Mouse (Mus musculus) MEL-GATA-1-ER (cell line): ENCODE results near the gene Sall4.
"Not testable (repeated sequence)": the region's sequence is repeated elsewhere in the genome, so short reads cannot be mapped to it uniquely, and the experiment has no call there.

Source experiments
- DNase-seq: peaks from one replicate; pipeline ENCODE4 v3.0.0-alpha.2; 2012; ENCODE audit warnings: low read depth; ENCODE audit errors: extremely low read depth

Sall4 gene

DNA sequence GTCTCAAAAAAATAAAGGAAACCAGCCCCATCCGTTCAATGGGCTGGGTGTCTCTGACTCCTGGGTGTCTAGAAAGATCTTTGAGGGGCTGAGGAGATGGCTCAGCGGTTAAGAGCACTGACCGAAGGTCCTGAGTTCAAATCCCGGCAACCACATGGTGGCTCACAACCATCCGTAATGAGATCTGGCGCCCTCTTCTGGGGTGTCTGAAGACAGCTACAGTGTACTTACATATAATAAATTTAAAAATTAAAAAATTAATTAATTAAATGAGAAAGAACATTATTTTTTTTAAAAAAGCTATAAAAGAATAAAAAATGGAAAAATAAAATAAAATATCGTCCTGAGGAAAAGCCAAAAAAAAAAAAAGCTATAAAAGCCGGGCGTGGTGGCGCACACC is 23.3 kb downstream of the Sall4 start:
- DNase-seq, result not testable (repeated sequence)

DNA sequence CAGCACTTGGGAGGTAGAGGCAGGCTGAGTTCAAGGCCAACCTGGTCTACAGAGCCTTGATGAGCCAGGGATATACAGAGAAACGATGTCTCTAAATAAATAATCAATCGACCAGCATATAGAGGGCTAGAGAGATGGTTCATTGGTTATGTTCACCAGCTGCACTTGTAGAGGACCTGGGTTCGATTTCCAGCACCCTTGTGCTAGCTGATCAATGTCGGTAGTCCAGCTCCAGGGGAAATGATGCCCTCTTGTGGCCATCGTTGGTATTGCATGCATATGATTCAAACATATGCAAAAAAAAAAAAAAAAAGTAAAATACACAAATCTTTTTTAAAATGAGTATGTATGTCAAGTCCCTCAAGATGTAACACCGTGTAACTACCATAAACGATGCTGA is 25.1 kb downstream of the Sall4 start:
- DNase-seq, result no peak

DNA sequence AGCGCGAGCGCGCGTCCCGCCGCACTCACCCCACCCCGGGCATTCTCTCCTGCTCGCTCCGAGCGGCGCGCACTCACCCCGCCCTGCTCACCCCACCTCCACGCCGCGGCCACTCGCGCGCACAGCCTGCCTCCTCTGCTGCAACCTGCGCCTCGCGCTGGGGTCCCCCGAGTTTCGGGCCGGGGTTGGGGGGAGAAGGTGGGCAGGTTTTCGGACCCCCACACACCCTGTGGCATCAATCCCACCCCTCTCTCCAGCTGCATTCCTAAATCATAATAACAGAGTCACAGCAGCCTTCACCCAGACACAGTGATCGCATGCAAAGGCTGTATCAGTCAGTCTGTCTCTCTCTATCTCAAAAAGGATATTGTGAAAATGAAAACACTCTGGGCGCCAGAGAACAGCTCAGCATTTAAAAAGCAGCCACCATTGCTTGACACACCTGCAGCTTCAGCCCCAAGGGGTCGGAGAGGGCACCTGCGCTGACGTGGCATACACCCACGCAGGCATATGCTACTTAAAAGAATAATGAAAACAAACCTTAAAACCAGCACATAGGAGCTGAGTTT is 25.6 kb downstream of the Sall4 start, which contains the start of gene Atp9a:
Gene Atp9a (minus strand): TSS at position 351 of the 569 bp plus-strand sequence.
- DNase-seq, result no peak

DNA sequence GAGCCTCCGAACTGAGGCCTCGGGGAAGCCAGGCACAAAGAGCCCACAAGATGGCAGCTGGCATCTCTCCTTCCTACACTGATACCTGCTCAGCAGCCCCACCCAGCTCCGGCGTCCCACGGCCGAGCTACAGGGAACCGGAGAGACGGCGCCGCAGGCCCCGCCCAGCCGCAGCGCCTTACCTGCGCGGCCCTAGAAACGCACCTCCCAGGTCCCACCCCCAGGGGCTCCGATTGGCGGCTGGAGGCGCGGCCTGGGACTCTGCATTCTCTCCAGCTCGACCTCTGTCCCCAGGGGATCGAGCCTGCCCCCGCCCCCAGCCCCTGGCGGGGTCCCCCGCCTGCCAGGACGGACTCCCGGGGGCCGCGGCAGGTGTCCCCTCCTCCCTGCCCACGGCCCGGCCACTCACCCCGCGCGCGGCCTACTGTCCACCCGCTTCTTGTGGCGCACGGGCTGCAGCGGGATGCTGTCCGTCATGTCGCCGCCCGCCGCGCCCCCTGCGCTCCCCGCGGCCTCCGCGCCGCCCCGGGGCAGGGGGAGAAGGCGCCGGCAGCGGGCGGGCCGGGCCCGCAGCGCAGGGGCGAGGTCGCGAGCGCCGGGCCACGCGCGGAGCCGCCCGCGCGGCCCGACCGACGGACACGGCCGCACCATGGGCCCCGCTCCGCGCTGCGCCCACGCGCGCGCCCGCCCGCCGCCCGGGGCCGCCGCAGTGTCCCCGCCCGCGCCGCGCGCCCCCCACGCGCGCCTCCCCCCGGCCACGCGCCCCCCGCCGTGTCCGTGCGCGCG is 26.3 kb downstream of the Sall4 start:
- no peak for DNase-seq

DNA sequence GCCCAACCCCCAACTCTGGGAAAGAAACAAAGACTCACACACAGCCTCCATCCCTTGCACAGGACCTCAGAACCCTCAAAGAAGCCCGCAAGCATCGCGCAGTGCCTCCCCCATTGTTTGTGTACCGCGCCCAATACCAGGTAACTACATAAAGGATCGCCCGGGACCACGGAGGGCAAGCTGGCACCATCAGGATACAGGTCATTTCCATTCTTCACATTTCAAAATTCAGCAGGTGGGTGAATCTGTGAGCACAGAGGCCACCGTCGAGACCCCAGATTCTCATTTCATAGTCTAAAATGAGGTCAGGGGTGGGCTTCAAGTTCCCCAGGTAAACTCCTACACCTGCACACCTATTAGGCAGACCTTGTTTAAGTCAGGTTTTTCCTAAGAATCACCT is 27.2 kb downstream of the Sall4 start:
- no peak for DNase-seq

DNA sequence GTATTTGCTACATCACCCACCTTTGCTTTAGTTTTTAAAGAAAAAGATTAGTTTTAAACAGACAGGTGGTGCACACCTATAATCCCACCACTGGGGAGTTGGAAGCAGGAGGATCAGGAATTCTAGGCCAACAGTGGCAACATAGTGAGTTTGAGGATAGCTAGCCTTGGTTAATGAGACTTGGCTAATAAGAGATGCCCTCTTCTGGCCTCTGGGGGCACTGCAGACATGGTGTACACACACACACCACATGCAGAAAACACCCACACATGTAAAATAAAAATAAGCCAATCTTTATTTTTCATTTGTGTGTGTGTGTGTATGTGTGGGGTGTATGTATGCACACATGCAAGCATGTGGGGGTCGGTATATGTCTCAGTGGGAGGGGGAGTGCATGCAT is 28.9 kb downstream of the Sall4 start:
- DNase-seq, result no peak

DNA sequence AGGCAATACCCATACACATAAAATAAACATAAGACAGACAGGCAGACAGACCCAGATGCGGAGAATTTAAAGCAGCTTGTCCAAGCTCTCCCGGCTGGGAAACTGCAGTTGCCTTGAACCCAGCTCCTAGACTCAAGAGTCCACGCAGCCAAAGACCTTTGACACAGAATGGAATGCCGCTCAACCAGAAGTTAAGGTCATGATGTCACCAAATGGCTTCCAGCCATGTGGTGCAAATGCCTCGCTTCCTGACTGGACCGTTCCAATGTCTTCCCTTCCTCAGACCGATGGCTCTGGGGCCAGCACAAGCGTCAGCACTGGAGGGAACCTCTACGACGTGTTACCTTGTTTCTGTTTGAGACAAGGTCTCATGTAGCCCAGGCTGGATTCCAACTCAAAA is 29.9 kb downstream of the Sall4 start:
- no peak for DNase-seq

DNA sequence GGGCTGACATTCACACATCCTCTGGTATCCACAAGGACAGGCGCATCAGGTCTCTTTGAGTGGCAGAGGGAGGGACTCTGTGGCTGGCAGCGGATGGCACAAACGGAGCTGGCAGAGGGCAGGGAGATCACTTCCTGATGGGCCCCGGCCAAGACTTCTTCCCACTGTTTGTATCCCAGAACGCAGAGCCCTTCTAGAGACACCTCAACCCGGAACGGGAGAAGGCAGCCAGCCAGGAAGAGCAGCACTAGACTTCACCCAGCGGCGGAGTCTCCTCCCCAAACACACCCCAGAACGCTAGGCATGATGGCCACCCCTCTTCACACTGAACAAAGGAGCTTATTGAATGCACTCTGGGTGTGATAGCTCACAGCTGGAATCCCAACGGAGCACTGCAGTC is 33.7 kb downstream of the Sall4 start:
- no peak for DNase-seq

DNA sequence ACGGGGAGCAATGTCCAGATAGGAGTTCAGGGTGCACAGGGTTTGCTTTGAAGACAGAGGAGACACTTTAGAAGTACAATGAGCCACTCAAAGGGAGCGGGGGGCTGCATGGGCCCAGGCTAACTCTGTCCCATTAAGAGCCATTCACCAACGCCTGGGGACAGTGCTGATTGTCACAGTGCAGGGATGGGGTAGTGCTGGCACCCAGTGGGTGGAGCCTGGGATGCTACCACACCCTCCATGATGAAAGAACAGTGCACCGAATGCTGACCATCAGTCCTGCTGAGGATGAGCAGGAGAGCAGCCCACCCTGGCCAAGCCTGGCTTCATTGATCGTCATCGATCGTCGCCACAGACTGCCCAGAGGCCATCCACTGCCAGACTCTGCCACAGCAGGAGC is 36.5 kb downstream of the Sall4 start:
- no peak for DNase-seq

DNA sequence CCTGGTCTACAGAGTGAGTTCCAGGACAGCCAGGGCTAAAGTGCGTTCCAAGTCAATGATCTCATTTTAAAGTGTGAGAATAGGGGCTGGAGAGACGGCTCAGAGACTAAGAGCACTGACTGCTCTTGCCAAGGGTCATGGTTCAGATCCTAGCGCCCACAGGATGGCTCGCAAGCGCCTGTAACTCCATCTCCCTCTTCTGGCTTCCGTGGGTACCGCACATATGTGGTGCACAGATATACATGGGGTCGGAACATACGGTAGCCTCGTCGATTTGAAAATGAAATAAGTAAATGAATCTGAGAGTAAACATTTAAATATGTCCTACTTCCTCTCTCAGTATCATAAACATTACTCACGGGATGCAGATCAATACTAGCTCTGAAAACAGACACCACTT is 38.0 kb downstream of the Sall4 start:
- DNase-seq, result no peak

DNA sequence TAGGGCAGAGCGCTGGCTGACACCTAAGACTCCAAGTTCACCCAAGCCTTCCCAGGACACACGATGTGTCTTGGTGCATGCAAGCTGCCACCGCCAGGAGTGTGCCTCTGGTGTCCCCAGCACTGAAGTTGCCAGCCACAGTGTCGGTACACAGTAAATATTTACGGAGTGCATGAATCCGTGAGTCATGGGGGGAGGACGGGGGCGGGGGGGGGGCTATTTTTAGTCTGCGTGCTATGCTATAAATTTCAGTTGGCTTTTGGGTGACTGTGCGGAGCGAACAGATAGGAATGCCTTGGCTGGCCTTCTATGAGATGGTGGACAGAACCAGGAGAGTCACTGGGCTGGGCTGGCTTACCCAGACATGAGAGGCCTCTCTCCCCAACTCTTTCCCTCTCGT is 39.7 kb downstream of the Sall4 start:
- DNase-seq, result no peak

DNA sequence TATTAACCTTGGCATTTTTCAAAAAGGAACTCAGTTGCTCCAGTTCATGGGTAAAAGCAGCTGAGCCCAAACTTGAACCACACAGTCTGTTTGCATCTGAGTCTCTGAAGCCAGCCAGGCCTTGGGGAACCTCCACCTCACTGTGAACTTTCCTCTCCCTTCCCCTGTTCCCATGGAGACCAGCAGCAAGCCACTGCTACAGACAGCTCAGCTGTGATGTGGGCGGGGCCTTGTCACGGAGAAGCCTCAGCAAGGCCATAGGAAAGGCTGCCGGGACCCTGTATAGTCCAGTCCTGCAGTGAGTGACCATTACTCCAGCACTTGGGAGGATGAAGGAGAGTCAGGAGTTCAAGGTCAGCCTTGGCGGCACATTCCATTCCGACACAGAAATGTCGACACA is 41.7 kb downstream of the Sall4 start:
- DNase-seq, result no peak

DNA sequence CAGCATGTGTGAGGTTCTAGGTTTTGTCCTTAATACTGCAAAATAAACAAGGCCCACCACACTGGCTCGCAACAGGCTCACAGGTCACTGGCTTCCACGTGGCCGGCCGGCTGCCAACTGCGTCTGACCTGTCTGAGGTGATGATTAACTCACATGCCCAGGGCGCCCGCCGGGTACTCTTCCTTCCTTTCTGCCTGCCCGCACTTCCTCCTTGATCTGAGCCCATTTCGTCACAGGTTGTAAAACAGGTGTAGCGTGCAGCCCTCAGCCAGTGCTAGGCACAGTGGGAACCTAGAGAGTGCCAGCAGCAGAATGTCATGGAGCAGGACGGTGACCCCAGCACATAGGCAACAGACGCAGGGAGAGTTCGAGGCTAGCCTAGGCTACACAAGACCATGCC is 46.4 kb downstream of the Sall4 start:
- DNase-seq, result no peak

DNA sequence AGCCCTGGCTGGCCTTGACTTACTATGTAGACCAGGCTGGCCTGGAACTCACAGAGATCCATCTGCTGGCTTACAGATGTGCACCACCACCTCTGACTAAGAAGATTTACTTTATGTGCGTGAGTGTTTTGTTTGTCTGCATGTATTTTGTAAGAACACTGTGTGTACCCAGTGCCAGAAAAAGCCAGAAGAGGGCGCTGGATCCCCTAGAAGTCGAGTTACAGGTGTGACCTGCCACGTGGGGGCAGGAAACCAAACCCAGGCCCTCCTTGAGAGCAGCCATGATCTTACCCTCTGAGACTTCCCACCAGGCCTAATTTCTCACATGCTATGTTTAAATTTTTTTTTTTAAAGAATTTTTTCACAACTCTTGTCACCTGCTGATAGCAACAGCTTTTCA is 48.0 kb downstream of the Sall4 start:
- no peak for DNase-seq

DNA sequence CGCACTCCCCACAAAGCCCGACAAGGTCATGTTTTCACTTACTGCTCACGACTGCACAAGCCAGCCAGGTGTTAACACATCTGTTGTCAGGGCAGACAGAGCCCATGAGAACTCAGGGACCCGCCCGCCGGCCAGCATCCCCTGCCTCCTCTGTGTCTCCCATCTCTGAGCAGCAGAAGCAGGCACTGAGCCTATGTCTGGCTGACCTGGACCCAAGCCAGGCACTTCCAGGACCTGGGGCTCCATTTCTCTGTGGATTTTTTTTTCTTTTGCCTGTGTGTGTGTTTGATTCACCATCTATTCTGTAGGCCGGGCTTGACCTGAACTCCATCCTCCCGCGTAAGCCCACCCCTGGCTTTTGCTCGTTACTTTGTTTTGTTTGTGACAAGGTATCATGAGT is 49.0 kb downstream of the Sall4 start:
- DNase-seq, result no peak

DNA sequence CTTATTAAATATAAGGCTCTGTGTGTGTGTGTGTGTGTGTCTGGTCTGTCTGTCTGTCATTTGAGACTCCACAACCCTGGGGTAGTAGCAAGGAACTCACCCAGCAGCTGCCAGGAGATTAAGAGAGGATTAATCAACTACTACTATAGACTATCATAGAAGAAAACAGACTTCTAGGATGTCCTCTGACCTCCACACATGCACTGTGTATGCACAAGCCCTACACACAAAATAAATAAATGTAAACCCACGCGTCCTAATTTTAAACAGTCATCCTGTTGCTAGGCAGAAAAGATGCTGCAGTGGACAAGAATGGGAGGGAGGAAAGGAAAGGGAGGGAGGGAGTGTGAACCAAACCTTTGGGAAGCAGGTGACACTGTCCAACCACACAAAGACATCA is 49.5 kb downstream of the Sall4 start:
- no peak for DNase-seq

DNA sequence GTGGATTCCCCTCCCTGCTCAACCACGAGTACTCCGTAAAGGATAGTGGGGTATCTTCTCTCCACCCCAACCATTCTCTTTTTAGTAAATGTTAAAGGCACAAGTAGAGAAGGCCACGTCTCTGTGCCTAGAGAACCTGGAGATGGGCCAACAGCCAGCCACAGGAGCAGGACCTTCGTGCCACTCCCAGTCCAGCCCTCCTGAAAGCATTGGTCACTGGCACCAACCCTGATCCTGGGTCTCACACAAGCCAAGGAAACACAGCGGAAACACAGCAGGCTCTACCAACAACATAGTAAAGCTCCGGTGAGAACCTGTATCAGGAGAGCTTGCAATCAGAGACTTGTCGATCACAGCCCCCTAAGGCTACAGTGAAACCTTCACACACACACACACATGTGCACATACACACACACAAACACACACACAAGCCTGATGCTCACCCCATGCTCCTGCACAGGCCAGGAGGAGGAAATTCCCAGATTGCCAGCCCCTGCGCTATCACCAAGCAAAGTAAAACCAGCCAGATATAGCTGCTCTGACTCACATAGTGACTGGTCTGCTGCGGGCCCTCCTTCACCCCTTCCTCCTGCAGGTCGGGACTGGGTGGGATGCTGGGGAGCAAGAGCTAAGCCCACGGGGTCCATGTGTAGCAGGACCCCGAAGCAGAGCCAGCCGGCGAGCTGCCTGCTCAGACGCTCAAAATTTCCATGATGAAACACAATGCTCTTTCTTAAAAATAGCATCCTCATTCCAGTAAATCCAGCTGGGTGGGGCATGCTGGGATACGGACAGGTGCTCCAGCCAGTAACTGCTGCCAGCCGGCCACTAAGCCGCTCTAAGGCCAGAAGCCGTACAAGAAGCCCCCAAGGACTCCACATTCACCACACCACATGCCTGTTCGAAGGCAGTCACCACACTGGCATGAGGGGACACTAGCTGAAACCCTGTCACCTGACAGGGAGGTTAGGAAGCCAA is 55.3 kb downstream of the Sall4 start:
- no peak for DNase-seq

DNA sequence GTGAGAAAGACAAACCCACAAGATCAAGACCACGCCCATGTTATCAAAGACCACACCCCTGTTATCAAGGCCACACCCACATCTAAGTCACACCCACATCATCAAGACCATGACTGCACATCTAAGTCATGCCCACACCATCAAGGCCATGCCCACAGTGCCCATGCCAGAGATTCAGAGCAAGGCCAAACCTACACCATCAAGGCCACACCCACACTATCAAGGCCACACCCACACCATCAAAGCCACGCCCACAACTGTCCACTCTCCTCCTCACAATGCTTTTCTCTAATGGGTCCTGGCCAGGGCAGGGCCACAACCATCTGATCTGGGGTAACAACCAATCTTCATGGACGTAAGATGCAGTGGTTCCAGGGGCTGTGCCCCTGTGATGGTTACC is 56.8 kb downstream of the Sall4 start:
- no peak for DNase-seq

DNA sequence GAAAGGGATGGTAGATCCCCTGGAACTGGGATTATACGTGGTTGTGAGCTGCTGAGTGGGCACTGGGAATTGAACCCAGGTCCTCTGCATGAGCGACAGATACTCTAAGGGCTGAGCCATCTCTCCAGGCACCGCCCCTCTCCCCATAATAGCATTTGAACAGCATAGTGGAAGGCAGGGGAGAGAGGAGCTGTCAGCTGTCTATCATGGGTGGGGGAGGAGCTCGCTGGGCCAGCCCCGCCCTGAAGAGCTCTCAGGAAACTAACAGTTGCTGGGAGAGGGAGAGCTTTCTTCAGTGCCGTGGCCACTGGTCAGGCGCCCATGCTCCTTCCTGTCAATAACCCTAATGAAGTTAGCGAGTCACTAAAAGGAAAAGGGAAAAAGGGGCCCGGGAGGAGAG is 60.0 kb downstream of the Sall4 start:
- no peak for DNase-seq

DNA sequence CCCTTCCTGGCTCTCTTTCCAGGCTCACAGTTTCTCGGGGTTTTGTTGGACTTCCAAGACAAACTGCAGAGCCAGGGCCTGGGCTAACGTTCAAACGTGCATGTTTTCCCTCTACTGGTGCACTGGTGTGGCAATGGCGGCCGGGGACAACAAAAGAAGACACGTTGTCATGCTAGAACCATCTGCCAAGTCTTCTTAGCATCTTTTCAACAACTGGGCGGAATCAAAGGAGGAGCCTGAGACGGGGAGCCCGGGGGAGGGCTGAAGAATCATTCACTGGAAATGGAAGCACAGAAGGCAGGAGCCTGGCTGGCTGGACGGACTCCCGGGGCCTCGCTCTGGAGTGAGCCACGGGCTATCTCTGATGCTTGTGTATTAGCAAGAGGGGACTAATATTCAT is 65.5 kb downstream of the Sall4 start:
- no peak for DNase-seq
